Mouse (Mus musculus): ENCODE data around the gene Gbf1. TPM values are rescaled to one million over a fixed set of nuclear protein-coding genes. Genes with fewer than 3 reads are reported as not detected.
A peak's percentile ranks its signal among the peaks of the same experiment; 100 is the strongest.
"Not testable (repeated sequence)": the region's sequence is repeated elsewhere in the genome, so short reads cannot be mapped to it uniquely, and the experiment has no call there.

Gene Gbf1
- polyA plus RNA-seq, 1 experiment, result 67.8 TPM

- WGBS, result 58% methylated on average over 5 of the region's 5 CpGs
- DNase-seq (ENCODE audit: low read depth, low spot score), result no peak
Measured at GRCm38 (mm10) chr19:46214541-46214940, 62.2 kb downstream of the Gbf1 start.

GRCm38 (mm10) chr19:46215401-46215800, 63.1 kb downstream of the Gbf1 start:
- no peak for DNase-seq (ENCODE audit: low read depth, low spot score)
- 22% methylated on average over 3 of the region's 3 CpGs for whole genome bisulfite sequencing

- no peak for DNase-seq (ENCODE audit: low read depth, low spot score)
- WGBS, result 88% methylated on average over 1 of the region's 1 CpGs
Measured at GRCm38 (mm10) chr19:46216716-46217115, 64.4 kb downstream of the Gbf1 start.

GRCm38 (mm10) chr19:46217347-46217746, 65.0 kb downstream of the Gbf1 start:
- not testable (repeated sequence) for DNase-seq (ENCODE audit: low read depth, low spot score)

GRCm38 (mm10) chr19:46220116-46220515, 67.8 kb downstream of the Gbf1 start:
- no peak for DNase-seq (ENCODE audit: low read depth, low spot score)
- WGBS, result 87% methylated on average over 5 of the region's 5 CpGs

- no peak for DNase-seq (ENCODE audit: low read depth, low spot score)
- WGBS, result 88% methylated on average over 4 of the region's 4 CpGs
Measured at GRCm38 (mm10) chr19:46223118-46223517, 70.8 kb downstream of the Gbf1 start.

- no peak for DNase-seq (ENCODE audit: low read depth, low spot score)
- WGBS, result 78% methylated on average over 2 of the region's 2 CpGs
Measured at GRCm38 (mm10) chr19:46224882-46225281, 72.6 kb downstream of the Gbf1 start.

GRCm38 (mm10) chr19:46225506-46225905, 73.2 kb downstream of the Gbf1 start:
- DNase-seq (ENCODE audit: low read depth, low spot score), result no peak
- 56% methylated on average over 4 of the region's 4 CpGs for WGBS

GRCm38 (mm10) chr19:46226295-46226694, 74.0 kb downstream of the Gbf1 start:
- 96% methylated on average over 3 of the region's 3 CpGs for WGBS
- no peak for DNase-seq (ENCODE audit: low read depth, low spot score)

GRCm38 (mm10) chr19:46227300-46227699, 75.0 kb downstream of the Gbf1 start:
- no peak for DNase-seq (ENCODE audit: low read depth, low spot score)
- 91% methylated on average over 3 of the region's 3 CpGs for WGBS

- 69% methylated on average over 2 of the region's 2 CpGs for WGBS
Measured at GRCm38 (mm10) chr19:46234450-46234849, 82.1 kb downstream of the Gbf1 start.

GRCm38 (mm10) chr19:46236658-46237057, 84.3 kb downstream of the Gbf1 start:
- 87% methylated on average over 5 of the region's 5 CpGs for WGBS
- DNase-seq (ENCODE audit: low read depth, low spot score), result no peak

More at GRCm38 (mm10) chr19:46234450-46234849, 82.1 kb downstream of the Gbf1 start:
- no peak for DNase-seq (ENCODE audit: low read depth, low spot score)

GRCm38 (mm10) chr19:46240246-46240645, 87.9 kb downstream of the Gbf1 start:
- 67% methylated on average over 2 of the region's 2 CpGs for WGBS

GRCm38 (mm10) chr19:46242416-46242815, 90.1 kb downstream of the Gbf1 start:
- WGBS, result 79% methylated on average over 5 of the region's 5 CpGs
- no peak for DNase-seq (ENCODE audit: low read depth, low spot score)

More at GRCm38 (mm10) chr19:46240246-46240645, 87.9 kb downstream of the Gbf1 start:
- DNase-seq (ENCODE audit: low read depth, low spot score), result no peak

- WGBS, result 22% methylated on average over 5 of the region's 5 CpGs
- DNase-seq (ENCODE audit: low read depth, low spot score), result no peak
Measured at GRCm38 (mm10) chr19:46244628-46245027, 92.3 kb downstream of the Gbf1 start.

GRCm38 (mm10) chr19:46248991-46249390, 96.7 kb downstream of the Gbf1 start:
- 39% methylated on average over 7 of the region's 7 CpGs for WGBS
- no peak for DNase-seq (ENCODE audit: low read depth, low spot score)

GRCm38 (mm10) chr19:46254163-46254752, 101.9 kb downstream of the Gbf1 start:
- DNase-seq (ENCODE audit: low read depth, low spot score), result peak; percentile 13
- 42% methylated on average over 7 of the region's 7 CpGs for WGBS

- no peak for DNase-seq (ENCODE audit: low read depth, low spot score)
- 93% methylated on average over 7 of the region's 7 CpGs for WGBS
Measured at GRCm38 (mm10) chr19:46264762-46265161, 112.5 kb downstream of the Gbf1 start.

- DNase-seq (ENCODE audit: low read depth, low spot score), result no peak
Measured at GRCm38 (mm10) chr19:46275307-46275706, 123.0 kb downstream of the Gbf1 start.

GRCm38 (mm10) chr19:46282081-46282849, 130.0 kb downstream of the Gbf1 start:
- no peak for DNase-seq (ENCODE audit: low read depth, low spot score)
- 95% methylated on average over 11 of the region's 11 CpGs for WGBS

GRCm38 (mm10) chr19:46284686-46285085, 132.4 kb downstream of the Gbf1 start:
- no peak for DNase-seq (ENCODE audit: low read depth, low spot score)
- 87% methylated on average over 4 of the region's 4 CpGs for WGBS
